Mouse (Mus musculus) cerebellum, adult 2 months (tissue): ENCODE results near the gene Nell1.

Experiments
- CTCF ChIP-seq: fragments of 200-500 bp; IDR thresholded peaks from 2 replicates; pipeline ENCODE4 v1.5.1; 2011; ENCODE audit warnings: low read depth, mild to moderate bottlenecking, control low read depth, low read length, moderate library complexity, borderline replicate concordance; ENCODE audit not compliant: insufficient read depth
- POLR2A ChIP-seq: fragments of 200-500 bp; IDR thresholded peaks from 2 replicates; pipeline ENCODE4 v1.6.1; 2011; ENCODE audit warnings: low read length, control low read depth, borderline replicate concordance; ENCODE audit not compliant: insufficient read depth

DNA sequence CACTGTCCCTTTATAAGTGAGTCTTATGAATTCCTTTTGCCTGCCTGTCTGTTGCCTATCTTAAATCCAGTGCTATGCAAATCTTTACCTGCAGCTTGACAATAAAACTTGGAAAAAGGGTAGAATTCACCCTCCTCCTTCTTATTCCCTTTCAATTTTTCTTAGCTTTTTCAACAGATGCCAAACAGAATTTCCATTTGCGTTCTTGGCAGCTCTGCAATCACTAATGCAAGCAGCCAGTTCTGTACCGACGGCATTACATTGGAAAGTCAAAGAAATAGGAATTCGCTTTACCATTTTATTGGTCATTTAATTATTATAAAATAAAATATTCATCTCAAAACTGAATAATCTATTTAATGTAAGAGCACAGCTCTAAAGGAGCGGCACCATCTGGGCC, 781.7 kb downstream of the Nell1 start:
- TF ChIP-seq POLR2A (no peak), CTCF (no peak)
